Mouse (Mus musculus) naive thymus-derived CD4-positive, alpha-beta T cell, adult 2 months (primary cell): ENCODE results near the gene Eif1b.
A peak's percentile ranks its signal among the peaks of the same experiment; 100 is the strongest.

Experiments
- DNase-seq: peaks from one replicate; pipeline ENCODE4 v3.0.0-alpha.2; 2011; ENCODE audit warnings: low read depth

The Eif1b gene

DNA sequence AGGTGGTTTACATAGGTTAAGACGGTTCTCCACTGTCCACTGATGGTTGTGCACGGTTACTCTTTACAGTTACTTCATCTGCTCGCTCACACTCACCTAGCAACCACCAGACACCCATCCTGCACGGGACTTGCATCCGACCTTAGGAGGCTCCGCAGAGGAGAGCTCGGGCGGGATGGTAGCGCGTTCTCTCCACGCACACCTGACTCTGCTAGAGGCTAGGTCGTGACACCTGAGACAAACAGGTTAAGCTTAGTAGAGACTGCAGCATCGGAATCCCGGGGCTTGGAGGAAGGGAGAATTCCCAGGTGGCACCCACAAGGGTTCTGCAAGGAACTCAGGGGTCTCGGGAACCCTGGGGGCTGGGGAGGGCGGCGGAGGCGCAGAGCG, at the start of gene Eif1b:
Eif1b (plus strand) TSS at position 223 of the 390 bp plus-strand sequence.
- peak; percentile 70 for DNase-seq

DNA sequence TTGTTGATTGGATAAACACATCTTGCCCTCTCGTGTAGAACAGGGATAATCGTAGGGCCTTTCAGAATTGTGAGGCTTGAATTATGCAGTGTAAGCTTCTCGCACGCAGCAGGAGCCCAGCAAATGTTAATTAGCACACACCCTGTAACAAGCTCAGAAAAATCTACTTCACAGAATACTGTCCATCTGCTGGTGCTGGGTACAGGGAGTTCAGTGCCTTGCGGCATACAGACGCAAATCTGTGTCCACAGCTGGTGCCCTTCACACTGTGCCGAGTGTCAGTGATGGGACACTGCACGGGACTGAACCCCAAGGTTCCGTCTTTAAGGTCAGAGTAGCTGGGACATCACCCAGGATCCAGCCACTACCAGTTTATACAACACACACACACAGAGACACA, 47.4 kb upstream of the Eif1b start:
- DNase-seq: no peak

DNA sequence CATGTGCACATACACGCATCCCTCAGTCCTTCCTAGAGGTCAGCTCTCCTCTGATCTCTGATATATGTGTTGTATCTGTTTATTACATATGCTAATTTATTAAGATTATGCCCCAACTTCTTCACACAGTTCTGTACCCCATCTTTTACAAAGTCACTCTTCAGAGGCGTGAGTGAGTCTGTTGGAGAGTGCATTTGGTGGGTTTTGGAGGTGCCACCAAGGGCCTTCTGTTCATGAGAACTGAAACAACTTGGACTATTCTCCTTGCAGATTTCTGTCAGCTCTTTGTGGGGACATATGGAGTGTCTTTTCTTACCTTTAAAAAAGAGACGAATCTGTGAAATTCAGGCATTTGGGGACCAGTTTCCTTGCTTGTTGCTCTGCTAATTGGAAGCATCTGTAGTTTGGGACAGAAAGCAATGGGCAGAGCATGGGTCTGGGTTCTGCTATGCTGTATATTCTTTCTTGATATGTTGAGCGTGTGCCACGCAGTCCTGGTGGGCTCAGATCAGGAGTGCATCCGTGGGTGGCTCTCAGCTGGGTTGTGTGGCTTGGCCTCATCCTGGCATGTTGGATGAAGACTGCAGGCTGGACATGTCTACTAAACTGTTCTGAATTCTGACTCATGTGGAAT, 42.2 kb upstream of the Eif1b start:
- no peak for DNase-seq

DNA sequence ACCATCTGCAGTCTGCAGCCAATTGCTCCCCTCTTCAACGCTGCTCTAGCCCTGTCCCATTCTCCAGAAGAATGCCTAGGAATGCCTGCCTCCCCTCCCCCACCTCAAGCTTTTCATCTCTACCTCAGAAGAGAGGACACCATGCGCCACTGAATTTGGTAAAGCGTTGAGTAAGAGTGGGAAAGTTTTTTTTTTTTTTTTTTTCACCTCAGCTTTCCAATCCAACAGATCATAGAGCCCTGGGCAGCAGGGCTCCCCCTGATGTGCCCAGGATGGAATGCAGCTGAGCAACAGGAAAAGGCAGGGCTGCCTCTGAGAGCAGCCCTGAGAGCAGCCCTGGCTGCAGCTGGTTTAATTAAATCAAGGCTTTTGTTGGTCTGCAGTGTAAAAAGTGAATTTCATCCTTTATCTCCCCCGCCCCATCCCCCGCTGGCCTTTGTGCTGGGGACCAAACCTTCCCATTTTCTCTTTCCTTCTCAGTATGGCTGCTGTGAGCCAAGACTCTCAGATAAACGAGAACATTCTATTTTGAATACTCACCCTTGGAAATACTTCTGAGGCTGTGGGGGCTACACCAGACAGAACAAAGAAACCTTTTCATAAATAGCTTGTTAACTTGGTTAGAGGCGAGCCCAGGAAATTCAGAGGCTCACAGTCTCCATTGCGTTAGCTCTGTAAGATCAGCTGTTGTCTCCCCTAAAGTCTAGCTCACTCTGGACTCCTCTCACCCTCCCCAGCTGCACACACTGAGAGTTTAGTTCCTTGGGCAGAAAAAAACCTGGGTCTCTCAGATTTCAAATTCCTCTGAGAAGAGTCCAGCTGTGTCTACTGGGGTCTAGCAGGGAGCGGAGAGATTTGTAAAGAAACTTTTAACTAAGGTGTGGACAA, 36.0 kb upstream of the Eif1b start:
- no peak for DNase-seq

DNA sequence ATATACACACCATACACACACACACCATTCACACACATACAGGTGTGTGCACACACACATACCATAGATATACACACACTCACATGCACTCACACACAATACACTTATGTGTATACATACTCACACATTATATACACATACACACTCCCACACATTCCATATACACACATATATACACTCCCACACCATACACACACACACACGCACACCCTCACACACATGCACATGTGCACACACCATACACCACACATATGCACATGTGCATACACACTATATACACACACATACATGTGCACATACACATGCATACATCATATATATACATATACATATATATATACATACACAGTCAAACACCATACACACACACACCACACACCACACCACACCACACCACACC, 21.6 kb upstream of the Eif1b start:
- DNase-seq: no peak

DNA sequence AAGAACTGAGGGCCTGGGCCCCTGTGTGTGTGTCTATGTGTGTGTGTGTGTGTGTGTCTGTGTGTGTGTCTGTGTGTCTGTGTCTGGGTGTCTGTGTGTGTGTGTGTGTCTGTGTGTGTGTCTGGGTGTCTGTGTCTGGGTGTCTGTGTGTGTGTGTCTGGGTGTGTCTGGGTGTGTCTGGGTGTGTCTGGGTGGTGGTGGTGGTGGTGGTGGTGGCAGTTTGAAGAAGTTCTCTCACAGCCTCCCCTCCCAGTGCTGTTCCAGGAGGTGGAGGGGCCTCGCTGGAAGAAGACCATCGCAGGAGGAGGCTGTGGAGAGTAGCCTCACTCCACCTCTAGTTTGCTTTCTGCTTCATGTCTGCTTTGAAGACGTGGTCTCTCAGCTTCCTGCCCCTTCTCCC, 10.4 kb upstream of the Eif1b start:
- DNase-seq: no peak

DNA sequence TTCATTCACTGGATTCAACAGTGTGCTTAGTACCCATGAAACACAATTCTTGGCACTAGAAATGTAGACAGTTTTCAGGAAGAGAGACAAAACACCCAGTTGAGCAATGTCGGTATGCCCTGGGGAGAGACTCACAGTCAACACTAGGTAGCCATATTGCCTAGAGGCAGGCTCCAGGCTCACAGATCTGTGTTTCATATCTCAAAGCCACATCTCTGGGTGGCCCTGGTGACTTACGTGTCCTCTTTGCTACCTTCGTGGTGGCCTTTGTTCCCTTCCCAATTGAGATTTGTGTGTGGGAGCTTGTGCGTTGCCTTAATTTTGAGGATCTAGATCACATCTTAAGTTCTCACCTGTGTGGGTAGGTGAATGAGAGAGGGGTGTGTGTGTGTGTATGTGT, 9.7 kb upstream of the Eif1b start:
- DNase-seq: no peak

DNA sequence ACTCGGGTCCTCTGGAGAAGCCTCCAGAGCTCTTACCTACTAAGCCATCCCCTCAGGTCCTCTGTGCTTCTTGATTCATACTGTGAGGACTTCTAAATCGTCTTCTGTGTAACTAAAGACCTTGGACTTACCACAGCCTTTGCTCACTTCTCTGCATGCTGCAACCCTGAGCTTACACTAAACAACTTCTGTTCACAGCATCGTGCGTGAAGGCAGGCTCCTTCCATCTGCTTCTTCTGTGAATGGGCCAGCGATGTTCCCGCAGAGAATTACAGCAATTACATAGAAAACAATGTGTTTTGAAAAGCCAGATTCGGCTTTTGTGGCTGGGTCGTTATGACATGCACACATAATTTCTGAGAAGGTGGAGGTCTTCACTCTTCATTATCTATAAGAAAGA, 8.9 kb upstream of the Eif1b start:
- no peak for DNase-seq

DNA sequence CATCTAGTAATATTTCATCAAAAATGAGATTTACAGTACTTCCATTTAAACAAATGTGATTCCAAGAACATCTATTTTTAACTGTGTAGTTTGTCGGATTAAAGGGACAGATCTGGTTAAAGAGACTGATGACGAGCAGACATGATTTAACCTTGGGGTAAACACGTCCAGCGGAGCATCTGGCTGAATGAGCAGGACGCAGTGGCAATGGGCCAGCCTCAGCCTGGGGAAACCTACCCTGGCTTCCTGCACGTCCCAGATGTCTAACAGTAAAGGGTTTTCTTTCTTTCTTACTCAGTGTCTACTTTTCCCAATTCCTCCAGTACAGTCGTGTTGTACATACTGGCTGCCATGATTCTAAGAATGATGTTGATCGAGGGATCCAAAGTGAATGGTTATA, 5.0 kb upstream of the Eif1b start:
- no peak for DNase-seq

DNA sequence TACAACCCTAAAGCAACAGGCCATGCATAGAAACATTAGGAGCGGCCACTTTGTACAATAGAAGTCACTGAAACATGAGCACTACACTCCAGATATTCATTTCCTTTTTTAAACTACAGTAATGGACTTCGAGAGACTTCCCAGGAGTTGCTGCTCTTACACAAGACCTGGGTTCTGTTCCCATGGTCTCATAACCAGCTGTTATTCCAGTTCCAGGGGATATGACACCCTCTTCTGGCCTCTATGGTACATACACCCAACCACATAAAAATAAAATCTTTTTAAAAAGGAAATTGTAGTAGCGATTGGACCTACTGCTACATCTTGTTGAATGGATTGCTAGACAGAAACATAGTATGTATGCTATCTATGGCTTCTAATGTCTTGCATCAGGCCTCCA, 523 bp upstream of the Eif1b start:
- no peak for DNase-seq

DNA sequence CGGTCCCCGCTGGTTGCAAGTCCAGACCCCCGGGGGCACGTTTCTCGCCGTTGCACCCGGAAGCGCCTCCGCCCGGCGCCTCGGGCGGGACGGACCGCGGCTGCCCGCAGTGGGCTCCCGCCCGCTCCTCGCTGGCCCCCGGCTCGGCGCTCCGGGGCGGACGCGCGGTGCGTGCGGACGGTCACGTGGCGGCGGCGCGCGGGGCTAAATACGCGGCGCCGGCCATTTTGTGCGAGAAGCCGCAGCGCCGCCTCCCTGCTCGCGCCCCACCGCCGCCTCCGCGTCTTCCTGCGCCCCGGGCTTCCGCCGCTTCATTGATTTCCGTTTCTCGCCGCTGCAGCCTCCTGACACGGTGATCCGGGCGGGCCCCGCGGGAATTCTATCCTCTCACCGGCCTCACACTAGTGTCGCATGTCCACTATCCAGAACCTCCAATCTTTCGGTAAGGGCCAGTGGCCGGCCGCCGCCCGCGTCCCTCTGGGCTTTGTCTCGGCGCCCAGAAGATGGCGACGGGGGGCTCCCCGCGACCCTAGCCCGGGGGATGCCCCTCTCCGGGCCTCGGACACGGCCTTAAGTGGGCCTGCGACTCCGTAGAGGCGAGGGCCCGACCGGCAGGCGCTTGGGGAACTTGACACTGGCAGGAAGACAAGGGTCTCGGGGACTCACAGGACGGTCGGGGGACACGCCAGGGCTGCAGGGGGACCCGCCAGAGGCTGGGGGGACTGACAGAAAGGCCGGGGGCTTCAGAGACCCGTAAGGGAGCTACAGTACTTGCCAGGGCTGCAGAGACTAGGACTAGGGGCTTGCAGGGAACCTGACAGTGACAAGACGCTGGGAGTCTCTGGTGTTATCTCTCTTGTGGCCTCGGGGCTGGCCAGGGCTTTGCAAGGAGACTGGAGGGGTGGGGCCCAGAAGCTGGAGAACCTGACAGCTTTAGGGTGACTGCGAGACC, 644 bp downstream of the Eif1b start:
- peak; percentile 84 for DNase-seq

DNA sequence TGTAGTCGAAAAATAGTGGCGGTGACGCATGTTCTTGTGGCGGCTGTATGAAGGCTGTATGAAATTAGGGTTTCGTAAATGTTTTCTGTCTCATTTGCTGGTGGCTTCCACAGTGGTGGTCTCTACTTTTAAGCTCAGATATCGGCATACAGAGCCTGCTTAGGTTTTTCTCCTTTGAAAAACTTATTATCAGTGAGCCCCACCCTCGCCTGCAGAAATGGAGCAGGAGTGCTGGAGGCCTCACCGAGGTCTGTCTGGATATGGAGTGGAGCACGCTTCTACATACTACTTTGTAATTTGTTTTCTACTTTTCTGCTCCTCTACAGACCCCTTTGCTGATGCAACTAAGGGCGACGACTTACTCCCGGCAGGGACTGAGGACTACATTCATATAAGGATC, 1.7 kb downstream of the Eif1b start:
- DNase-seq: no peak

DNA sequence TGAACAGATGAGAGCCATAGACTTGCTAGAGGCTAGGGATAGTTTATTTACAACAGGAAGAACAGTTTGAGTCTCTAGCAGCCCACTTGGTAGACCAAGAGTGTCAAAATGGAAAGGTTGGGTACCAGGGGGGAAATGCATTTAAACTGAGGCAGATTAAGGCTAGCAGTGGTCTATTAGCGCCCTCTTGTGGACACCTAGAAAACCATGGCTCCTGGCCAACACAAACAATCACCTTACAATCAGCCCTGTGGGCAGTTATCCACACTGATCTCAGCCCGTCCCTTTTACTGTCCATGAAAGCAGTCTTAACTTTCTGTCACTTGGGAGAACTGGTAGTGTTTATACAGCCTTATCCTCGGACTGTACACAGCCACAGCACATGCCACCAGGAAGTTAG, 4.7 kb downstream of the Eif1b start:
- DNase-seq: peak; percentile 86

DNA sequence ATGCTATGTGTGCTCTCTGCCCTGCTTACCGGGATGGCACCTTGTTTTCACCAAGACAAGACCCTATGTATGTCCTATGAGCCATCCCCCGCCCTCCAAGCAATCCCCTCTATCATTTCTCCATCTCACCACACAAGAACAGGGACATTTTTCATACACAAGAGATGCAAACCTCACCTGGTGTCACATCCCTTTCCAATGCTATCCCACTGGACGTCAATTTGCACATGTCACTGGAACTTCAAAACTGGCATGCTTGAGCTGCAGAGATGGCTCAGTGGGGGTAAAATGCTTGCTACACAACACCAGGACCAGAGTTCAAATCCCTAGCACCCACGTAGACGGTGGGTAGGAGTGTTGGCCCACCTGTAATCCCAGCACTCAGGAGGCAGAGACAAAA, 6.0 kb downstream of the Eif1b start:
- DNase-seq: no peak

DNA sequence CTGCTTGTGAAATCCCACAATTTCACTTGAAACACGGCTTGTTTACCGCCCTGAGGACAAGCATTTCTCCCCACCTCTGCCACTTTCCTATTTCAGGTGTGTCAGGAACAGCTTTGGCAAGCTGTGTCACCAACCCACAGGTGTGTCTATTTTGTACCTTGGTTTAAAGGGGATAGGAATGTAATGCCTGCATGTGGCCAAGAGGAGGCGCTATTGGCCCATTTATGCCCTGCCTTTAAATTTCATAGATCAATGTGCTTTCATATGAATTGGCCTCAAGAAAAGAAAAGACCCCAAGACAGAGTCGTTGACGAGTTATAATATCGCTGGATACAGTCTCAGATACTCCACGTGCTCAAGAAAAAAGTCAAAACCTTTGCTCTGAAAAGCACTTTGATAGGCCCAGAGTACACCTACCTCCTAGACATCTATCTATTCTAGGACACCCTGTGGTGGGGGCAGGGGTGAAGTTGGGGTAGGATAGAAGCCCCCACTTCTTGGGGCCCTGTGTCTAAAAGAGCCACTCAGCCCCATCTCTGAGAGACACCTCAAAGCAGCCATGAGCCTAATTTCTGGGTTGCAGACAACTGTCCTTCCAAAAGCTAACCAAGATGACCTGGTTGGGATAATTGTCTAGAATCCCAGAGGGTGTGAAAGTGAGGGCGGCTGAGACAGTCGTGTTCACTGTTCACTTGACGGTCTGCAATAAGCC, 9.3 kb downstream of the Eif1b start:
- peak; percentile 64 for DNase-seq

DNA sequence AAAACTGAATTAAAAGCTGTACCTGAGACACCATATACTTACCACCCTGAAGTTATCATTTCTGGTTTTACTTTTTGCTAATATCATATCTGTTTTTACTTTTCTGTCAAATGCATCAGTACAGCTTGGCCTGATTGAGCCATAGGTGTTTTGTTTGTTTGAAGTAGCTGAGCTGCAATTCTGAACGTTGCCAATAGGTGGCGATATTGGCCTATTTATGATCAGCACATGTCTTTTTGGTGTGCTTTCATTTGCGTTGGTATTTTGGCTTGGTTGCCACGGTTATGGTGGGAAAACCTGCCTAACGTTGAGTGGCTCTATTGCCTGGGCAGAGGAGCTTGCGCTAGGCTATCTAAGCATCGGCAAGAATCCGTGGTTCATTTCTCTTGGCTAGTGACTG, 10.0 kb downstream of the Eif1b start:
- DNase-seq: peak; percentile 94

DNA sequence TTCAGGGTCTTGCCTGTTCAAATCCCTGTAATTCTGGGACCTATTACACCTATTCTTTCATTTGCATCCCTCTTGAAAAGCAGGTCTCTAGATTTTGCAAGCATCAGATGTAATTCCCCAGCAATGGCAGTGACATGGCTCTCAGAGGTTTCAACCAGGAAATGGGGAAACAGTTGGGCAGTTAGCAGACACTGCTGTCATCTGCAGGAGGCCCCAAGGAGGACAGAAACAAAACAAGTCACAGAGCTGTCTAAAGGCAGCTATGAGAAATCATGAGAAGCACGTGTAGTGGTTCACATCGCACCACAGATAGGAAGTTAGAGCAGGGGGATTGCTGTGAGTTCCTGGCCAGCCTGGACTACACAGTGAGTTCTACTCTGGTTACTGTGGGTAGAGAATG, 12.4 kb downstream of the Eif1b start:
- DNase-seq: no peak

DNA sequence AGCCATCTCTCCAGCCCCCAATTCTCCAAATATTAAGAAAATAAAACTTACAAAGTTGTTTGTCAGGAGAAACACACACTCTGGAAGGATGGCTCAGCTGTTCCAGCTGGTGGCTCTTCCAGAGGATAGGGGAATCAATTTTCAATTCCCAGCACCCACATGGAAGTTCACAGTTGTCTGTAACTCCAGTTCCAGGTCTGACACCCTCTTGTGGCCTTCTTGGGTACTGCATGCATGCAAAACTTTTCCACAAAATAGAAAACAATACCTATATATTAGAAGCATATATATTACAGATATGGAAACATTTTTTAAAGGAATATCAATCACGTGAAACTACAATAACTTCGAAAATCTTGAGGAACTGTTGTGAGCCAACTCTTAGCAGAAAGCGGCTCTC, 19.7 kb downstream of the Eif1b start:
- peak; percentile 55 for DNase-seq

DNA sequence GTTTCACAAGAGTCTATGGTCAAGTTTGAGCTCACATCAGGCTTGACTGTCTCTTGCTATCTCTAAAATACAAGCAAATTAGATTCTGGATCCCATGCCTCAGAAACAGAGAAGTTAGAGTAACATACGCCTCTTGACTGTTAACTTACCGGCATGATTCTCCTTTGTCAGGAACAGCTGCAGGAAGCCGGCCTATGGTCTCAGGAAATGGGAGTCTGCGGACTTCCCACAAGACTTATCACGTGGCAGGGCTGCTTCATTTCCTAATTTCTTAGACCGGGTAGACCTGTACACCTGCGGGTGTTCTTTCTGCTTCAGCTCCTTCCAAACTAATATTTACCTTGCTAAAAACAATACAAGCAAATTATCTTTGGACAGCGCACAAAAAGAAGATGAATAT, 24.7 kb downstream of the Eif1b start:
- DNase-seq: no peak

DNA sequence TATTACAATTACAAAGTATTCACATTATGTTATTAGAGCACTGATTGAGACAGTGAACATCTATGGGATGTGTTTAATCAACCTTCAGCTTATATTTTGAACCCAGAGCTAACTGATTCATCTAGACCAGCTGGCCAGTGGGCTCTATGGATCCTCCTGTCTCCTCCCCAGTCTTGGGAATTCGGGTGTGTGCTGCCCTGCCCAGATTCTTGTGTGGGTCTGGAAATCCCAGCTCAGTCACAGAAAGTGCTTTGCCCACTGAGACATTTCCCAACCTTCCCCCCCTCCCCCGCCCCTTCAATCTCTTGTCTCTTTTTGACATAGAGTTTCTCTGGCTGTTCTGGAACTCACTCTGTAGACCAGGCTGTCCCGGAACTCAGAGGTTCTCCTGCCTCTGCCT, 26.9 kb downstream of the Eif1b start:
- DNase-seq: no peak

DNA sequence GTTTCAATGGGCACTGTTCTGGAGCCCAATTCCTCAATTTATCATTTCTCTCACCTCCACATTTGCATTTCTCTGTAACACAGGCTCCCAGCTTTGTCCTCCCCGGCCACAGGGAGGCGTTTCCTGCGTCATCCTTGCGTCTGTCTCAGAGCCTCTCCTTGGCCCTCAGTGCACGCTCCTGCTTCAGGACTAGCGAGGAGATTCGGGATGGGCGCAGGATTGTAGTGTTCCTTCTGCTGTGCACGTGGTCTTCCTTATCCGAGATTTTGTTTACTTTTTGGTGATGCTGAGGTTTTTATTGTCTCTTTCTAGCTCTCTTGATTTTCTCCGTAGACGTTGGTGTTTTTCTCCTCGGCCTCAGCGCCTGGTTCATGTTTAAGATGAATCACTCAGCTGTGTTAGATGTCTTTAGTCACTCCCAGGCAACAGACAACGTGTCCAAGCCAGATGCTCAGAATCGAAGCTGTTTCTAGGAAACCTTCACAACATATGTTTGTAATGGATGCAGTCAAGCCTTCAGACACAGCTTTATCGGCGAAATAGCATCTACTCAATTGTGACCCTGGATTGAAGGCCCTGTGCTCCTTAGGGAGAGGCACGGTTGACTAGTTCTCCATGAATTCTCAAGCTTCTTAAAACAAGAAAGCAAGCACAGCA, 27.6 kb downstream of the Eif1b start:
- no peak for DNase-seq
